Mouse (Mus musculus) G1E (cell line): Measurements from ENCODE around the gene Fbxl21. TPM values are rescaled to one million over a fixed set of nuclear protein-coding genes. Genes with fewer than 3 reads are reported as not detected.

ENCODE experiments used
- ATAC-seq: 2 replicates; pipeline ENCODE4 v1.8.0; 2016; ENCODE audit warnings: mild to moderate bottlenecking; ENCODE audit not compliant: insufficient number of reproducible peaks, poor library complexity, low FRiP score, severe bottlenecking; ENCODE audit errors: extremely low read depth
- DNase-seq: peaks from one replicate; pipeline ENCODE4 v3.0.0; 2012; ENCODE audit warnings: low spot score
- H3K27me3 ChIP-seq: 2 replicates; pipeline ENCODE4 v1.6.1; 2012; ENCODE audit warnings: mild to moderate bottlenecking, low read length, inconsistent platforms; ENCODE audit not compliant: insufficient read depth
- H3K36me3 ChIP-seq: replicated peaks from 2 replicates; pipeline ENCODE3; 2012; ENCODE audit warnings: mild to moderate bottlenecking, inconsistent platforms
- H3K4me1 ChIP-seq: 2 replicates; pipeline ENCODE4 v1.6.1; 2012; ENCODE audit warnings: low read depth, low read length, inconsistent platforms, mixed read lengths; ENCODE audit not compliant: insufficient read depth
- H3K4me3 ChIP-seq: 2 replicates; pipeline ENCODE4 v1.5.1; 2012; ENCODE audit warnings: low read depth, mild to moderate bottlenecking, inconsistent platforms, low read length, moderate library complexity, mixed read lengths
- H3K9me3 ChIP-seq: replicated peaks from 2 replicates; pipeline ENCODE4 v1.6.1; 2012; ENCODE audit warnings: inconsistent platforms
- CTCF ChIP-seq: IDR thresholded peaks from 2 replicates; pipeline ENCODE4 v1.5.1; 2012; ENCODE audit warnings: low read depth, low read length, inconsistent platforms, mixed read lengths
- GATA1 ChIP-seq: IDR thresholded peaks from 2 replicates; pipeline ENCODE4 v1.6.1; 2012; ENCODE audit warnings: borderline replicate concordance, low read length, inconsistent platforms, mixed read lengths
- GATA2 ChIP-seq: IDR thresholded peaks from 2 replicates; pipeline ENCODE4 v1.6.1; 2012; ENCODE audit warnings: low read depth, low read length, inconsistent platforms, borderline replicate concordance
- POLR2AphosphoS5 ChIP-seq: IDR thresholded peaks from 2 replicates; pipeline ENCODE4 v1.6.1; 2012; ENCODE audit warnings: low read depth, low read length, inconsistent platforms; ENCODE audit not compliant: insufficient replicate concordance
- TAL1 ChIP-seq: conservative IDR thresholded peaks from 2 replicates; pipeline ENCODE4 v1.6.1; 2012; ENCODE audit warnings: low read depth, low read length, inconsistent platforms, mixed read lengths
- polyA plus RNA-seq: library from polyadenylated mRNA; stranded (reverse); fragments of >175 nt; gene quantifications from 2 replicates; pipeline ENCODE4 v1.2.3, GENCODE M21; 2012
- total RNA-seq, 2 experiments: library from RNA; stranded (forward) in 1 of 2; stranded (reverse) in 1 of 2; fragments of 200-1000 nt in 1 of 2; fragments of >200 nt in 1 of 2; fragmentation: Nextera tagmentation in 1 of 2; gene quantifications; 2 replicates each; pipeline ENCODE4 v1.2.3; 2014 to 2017

Gene Fbxl21
- total and polyA plus RNA-seq, 3 experiments = 0.27 TPM; not detected in 2

DNA sequence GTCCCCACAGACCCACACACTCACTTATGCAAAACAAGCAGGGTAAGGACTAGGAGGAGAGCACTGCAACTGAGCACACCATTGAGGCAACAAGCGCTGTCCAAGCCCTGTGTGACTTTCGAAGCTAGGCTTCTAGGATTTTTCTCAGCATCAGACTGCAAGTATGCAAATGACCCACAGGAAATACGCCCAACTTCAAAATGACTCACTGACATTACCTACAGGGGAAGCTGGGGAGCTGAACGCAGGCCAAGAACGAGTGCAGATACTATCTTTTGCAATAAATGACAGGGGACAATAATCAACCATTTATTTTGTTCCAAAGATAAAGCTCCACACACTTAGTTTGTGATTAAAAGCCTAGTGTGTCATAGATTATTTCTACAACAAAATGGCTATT is 34.3 kb upstream of the Fbxl21 start:
- H3K27me3 ChIP-seq = no peaks in the 10 kb centered on the region
- TF ChIP-seq TAL1 (no peak), CTCF (no peak), GATA1 (no peak), POLR2AphosphoS5 (no peak), GATA2 (no peak)
- peaks cover 47% of the 10 kb centered on the region for H3K9me3 ChIP-seq
- H3K4me1 ChIP-seq = no peaks in the 10 kb centered on the region
- no peaks in the 10 kb centered on the region for H3K36me3 ChIP-seq
- DNase-seq = no peak
- no peak overlapping the region for H3K4me3 ChIP-seq
- ATAC-seq = no peak

GRCm38 (mm10) chr13:56494440-56494839 is 27.8 kb upstream of the Fbxl21 start:
- DNase-seq = no peak
- Histone ChIP-seq H3K9me3 (peaks cover 36% of the 10 kb centered on the region), H3K4me1 (no peaks in the 10 kb centered on the region), H3K4me3 (no peak overlapping the region), H3K36me3 (no peaks in the 10 kb centered on the region), H3K27me3 (no peaks in the 10 kb centered on the region)
- no peak for ATAC-seq
- no peak for TF ChIP-seq CTCF
- no peak for TF ChIP-seq GATA1
- TF ChIP-seq GATA2 = no peak
- no peak for TF ChIP-seq TAL1
- TF ChIP-seq POLR2AphosphoS5 = no peak

- DNase-seq = no peak
- ATAC-seq = no peak
- no peaks in the 10 kb centered on the region for H3K27me3 ChIP-seq
- no peaks in the 10 kb centered on the region for H3K4me1 ChIP-seq
- no peak for TF ChIP-seq GATA2
- no peak for TF ChIP-seq TAL1
- TF ChIP-seq GATA1 = no peak
- no peak for TF ChIP-seq POLR2AphosphoS5
- no peak for TF ChIP-seq CTCF
- H3K9me3 ChIP-seq = peaks cover 58% of the 10 kb centered on the region
- no peak overlapping the region for H3K4me3 ChIP-seq
- no peaks in the 10 kb centered on the region for H3K36me3 ChIP-seq
Observed at GRCm38 (mm10) chr13:56500132-56500531, 22.1 kb upstream of the Fbxl21 start.

DNA sequence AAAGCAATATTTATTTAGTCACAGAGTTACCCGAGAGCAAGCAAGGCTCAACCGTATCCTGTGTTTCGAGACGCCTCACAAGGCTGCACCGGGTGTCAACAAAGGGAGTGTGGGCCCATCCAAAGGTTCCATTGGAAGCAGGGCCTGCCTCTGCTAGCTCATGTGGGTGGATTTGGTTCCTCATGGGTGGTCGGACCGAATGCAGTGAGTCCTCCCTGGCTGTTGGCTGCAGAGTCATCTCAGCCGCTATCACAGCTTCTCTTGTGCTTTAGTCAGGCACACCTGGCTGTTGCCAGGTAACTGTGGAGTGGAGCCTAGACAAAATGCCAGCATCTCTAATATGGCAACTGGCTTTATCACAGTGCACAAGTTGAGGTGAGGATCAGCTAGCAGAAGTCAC is 21.6 kb upstream of the Fbxl21 start:
- TF ChIP-seq TAL1 = no peak
- TF ChIP-seq GATA1 = no peak
- no peak for TF ChIP-seq POLR2AphosphoS5
- no peak for TF ChIP-seq CTCF
- TF ChIP-seq GATA2 = no peak
- Histone ChIP-seq H3K4me3 (no peak overlapping the region), H3K4me1 (no peaks in the 10 kb centered on the region), H3K9me3 (peaks cover 60% of the 10 kb centered on the region), H3K27me3 (no peaks in the 10 kb centered on the region), H3K36me3 (no peaks in the 10 kb centered on the region)
- ATAC-seq = no peak
- DNase-seq = no peak

- H3K4me3 ChIP-seq = no peak overlapping the region
- no peaks in the 10 kb centered on the region for H3K4me1 ChIP-seq
- TF ChIP-seq POLR2AphosphoS5 (no peak), TAL1 (no peak), GATA2 (no peak), CTCF (no peak), GATA1 (no peak)
- H3K36me3 ChIP-seq = no peaks in the 10 kb centered on the region
- ATAC-seq (no peak), DNase-seq (no peak)
- peaks cover 65% of the 10 kb centered on the region for H3K9me3 ChIP-seq
- no peaks in the 10 kb centered on the region for H3K27me3 ChIP-seq
Observed at GRCm38 (mm10) chr13:56501866-56502420, 20.3 kb upstream of the Fbxl21 start.

GRCm38 (mm10) chr13:56506871-56507496 is 15.3 kb upstream of the Fbxl21 start:
- Histone ChIP-seq H3K4me3 (no peak overlapping the region), H3K27me3 (no peaks in the 10 kb centered on the region), H3K36me3 (no peaks in the 10 kb centered on the region), H3K9me3 (peaks cover 58% of the 10 kb centered on the region), H3K4me1 (no peaks in the 10 kb centered on the region)
- ATAC-seq = no peak
- DNase-seq = no peak
- TF ChIP-seq GATA1 (no peak), GATA2 (no peak), CTCF (no peak), TAL1 (no peak), POLR2AphosphoS5 (no peak)

- no peaks in the 10 kb centered on the region for H3K27me3 ChIP-seq
- ATAC-seq (no peak), DNase-seq (no peak)
- no peaks in the 10 kb centered on the region for H3K36me3 ChIP-seq
- peaks cover 45% of the 10 kb centered on the region for H3K9me3 ChIP-seq
- TF ChIP-seq GATA2 (no peak), TAL1 (no peak), GATA1 (no peak), POLR2AphosphoS5 (no peak), CTCF (no peak)
- no peaks in the 10 kb centered on the region for H3K4me1 ChIP-seq
- no peak overlapping the region for H3K4me3 ChIP-seq
Observed at GRCm38 (mm10) chr13:56509796-56510195, 12.5 kb upstream of the Fbxl21 start.
